Mouse (Mus musculus): ENCODE results near the gene Ripply3.

GRCm38 (mm10) chr16:94291141-94291540 is 37.1 kb upstream of the Ripply3 start:
- TF ChIP-seq POLR2A (IDR thresholded peaks at IDR 0.05; ENCODE audit: borderline replicate concordance, extremely low read depth, low read depth, low read length) (no peak), CTCF (IDR thresholded peaks at IDR 0.05; ENCODE audit: insufficient read depth, low read length) (no peak)

Measured in lung, adult 2 months (tissue).